Mouse (Mus musculus) thymus, postnatal 0 days (tissue): Measurements from ENCODE around the gene Polq. TPM values are rescaled to one million over a fixed set of nuclear protein-coding genes. Genes with fewer than 3 reads are reported as not detected.
A peak's percentile ranks its signal among the peaks of the same experiment; 100 is the strongest.
"Not testable (repeated sequence)": the region's sequence is repeated elsewhere in the genome, so short reads cannot be mapped to it uniquely, and the experiment has no call there.

Source experiments
- DNase-seq: peaks from one replicate; pipeline ENCODE4 v3.0.0-alpha.2; 2015; ENCODE audit warnings: low spot score
- polyA plus RNA-seq: library from polyadenylated mRNA; unstranded; fragments of >200 nt; fragmentation: Nextera tagmentation; extraction: Ambion mirVana; gene quantifications from 2 replicates; pipeline ENCODE4 v1.2.1, GENCODE M21; 2015

Gene Polq
- polyA plus RNA-seq, 1 experiment from 2014 or later = 6.8 TPM

DNA sequence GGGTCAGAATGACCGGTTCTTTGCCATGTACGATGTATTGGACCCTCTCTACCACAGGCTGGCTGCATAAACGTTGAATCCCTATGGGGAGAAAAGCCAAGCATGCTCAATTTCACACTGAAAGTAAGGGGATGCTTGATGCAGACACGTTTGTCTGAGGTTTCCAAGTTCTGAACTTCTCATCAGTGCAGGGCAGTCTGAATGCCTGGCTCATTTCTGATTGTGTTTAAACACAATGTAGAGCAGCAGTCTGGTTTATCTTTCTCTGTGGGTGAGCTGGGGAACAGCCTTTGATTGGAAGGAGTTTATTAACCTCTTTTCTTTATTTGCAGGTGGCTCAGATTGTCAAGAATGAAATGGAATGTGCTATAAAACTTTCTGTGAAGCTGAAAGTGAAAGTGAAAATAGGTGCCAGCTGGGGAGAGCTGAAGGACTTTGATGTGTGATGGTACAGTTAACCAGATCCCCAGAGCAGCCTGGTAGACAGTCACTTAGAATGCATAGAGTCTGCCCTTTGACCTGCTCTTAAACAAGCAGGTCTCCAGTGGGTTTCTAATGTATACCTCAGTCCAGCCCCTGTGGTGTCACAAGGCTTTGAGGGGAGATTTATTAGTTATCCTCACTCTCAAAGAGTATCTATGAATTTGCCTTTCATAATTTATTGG lies 82.7 kb downstream of the Polq start:
- peak; percentile 76 for DNase-seq

DNA sequence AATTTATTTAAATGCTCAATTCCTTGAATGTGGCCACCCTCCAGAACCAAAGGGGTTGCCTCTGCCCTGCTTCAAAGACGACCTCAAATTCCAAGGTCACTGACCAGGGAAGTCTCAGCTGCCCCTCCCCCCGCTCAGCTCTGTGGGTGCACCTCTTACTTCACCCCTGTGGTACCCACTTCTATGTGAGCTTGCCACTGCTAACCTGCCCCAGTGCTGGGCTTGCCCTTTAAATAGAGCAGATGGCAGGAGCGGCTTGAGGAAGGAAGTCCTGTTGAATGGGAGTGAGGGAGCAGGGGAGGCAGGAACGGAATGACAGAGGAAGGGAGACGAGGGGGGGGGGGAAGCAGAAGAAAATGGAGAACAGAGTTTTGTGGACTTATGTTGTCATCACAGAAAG lies 97.2 kb downstream of the Polq start:
- DNase-seq = no peak

- peak; percentile 14 for DNase-seq
Observed at GRCm38 (mm10) chr16:37109285-37109684, 97.7 kb downstream of the Polq start.

GRCm38 (mm10) chr16:37125190-37125589 lies 113.6 kb downstream of the Polq start:
- not testable (repeated sequence) for DNase-seq

Other genes starting within 250 kb of the Polq start
- 1.1 and 1.4 TPM in 2 replicates for gene Slc15a2, start 226.8 kb upstream of the Polq start, polyA plus RNA-seq
- 20.4 and 22.8 TPM in 2 replicates for gene Iqcb1, start 183.4 kb upstream of the Polq start, polyA plus RNA-seq
- gene Eaf2, start 136.8 kb upstream of the Polq start, polyA plus RNA-seq = 5.3 and 5.8 TPM in 2 replicates
- gene Golgb1, start 136.6 kb upstream of the Polq start, polyA plus RNA-seq = 50.2 and 63.9 TPM in 2 replicates
- gene Hcls1, start 76.8 kb upstream of the Polq start, polyA plus RNA-seq = 144 and 146 TPM in 2 replicates
- gene Fbxo40, start 21.3 kb upstream of the Polq start, polyA plus RNA-seq = 0.27 and 0.36 TPM in 2 replicates